Mouse (Mus musculus): ENCODE data around the gene Olfr855.

DNA sequence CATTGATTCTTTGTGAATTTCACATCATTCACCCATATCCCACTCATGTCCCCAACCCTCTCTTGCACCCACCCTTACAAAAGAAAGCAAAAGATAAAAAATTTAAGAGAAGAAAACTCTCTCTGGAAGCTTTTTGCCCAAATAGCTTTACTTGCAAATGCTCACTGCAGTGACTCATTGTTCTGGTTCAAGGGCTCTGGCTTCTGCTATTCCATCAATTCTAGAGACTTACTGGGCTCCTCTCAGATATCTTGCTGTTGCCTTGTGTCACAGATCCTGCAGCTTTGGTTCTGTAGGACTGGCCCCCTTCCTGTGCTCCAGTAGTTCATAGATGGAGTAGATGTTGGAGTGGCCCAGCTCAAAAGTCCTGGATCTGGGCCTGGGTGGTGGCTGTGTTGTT lies 47.2 kb downstream of the Olfr855 start:
- TF ChIP-seq USF1 (IDR thresholded peaks at IDR 0.05; ENCODE audit: low read depth), result no peak
- TF ChIP-seq CTCF (IDR thresholded peaks at IDR 0.05; ENCODE audit: control insufficient read depth, insufficient read depth, insufficient read length), result no peak
- TF ChIP-seq MAX (IDR thresholded peaks at IDR 0.05), result no peak
- TF ChIP-seq MYOG (IDR thresholded peaks at IDR 0.05; ENCODE audit: control insufficient read depth, extremely low read depth, insufficient read length), result no peak
- no peak for TF ChIP-seq FOSL1 (IDR thresholded peaks at IDR 0.05; ENCODE audit: insufficient read depth, low read length, poor library complexity, severe bottlenecking)
